In genomic region chr15:97003851-97004524, GRCm38 (mm10) we compare ENCODE assay signal across 9 mouse cellular contexts. TPM values are rescaled to one million over a fixed set of nuclear protein-coding genes. Genes with fewer than 3 reads are reported as not detected.
A peak's percentile ranks its signal among the peaks of the same experiment; 100 is the strongest.
DNase-seq lines count a peak whose midpoint lies in the region; ATAC-seq lines count a peak whose summit lies in the region.
"Had no signal": no experiment of that assay in that cellular context is flagged by ENCODE, and none has a peak within 500 bp of the region (broad histone marks: within the 10 kb centered on the region; RNA-seq: fewer than 3 reads in every experiment).

No protein-coding gene starts in this region.

- H3K27ac ChIP-seq in embryonic facial prominence, embryonic 14.5 days (replicated peaks; ENCODE audit: low read depth, low read length): peak overlapping the region; percentile 45
- H3K27ac ChIP-seq in limb, embryonic 15.5 days: peak overlapping the region; percentile 73
- H3K27ac ChIP-seq: liver, embryonic 15.5 days had no signal

- H3K4me2 ChIP-seq in embryonic facial prominence, embryonic 14.5 days (ENCODE audit: low read depth, low read length): no peak overlapping the region
- H3K4me2 ChIP-seq in limb, embryonic 15.5 days: no peak overlapping the region
- H3K4me2 ChIP-seq: liver, embryonic 15.5 days had no signal

- intact Hi-C loops in heart, postnatal 25 days (cut with DNase I): loop anchor here (5.0 kb wide), 1 partner anchor 98 kb away; no protein-coding TSS in a partner anchor

- peaks cover 35% of the 10 kb centered on the region for H3K4me1 ChIP-seq in embryonic facial prominence, embryonic 14.5 days (ENCODE audit: control insufficient read depth, insufficient read depth, low read length)
- peaks cover 48% of the 10 kb centered on the region for H3K4me1 ChIP-seq in limb, embryonic 15.5 days

- ATAC-seq in embryonic facial prominence, embryonic 14.5 days (ENCODE audit: low read depth): peak; percentile 51; the same call in 1 of the 2 replicates
- 0 out of 2 replicates have a peak, but pooled peaks have one; percentile 32 for ATAC-seq in limb, embryonic 15.5 days (ENCODE audit: insufficient number of reproducible peaks, low FRiP score, low TSS enrichment, low read depth)

- H3K9me3 ChIP-seq in embryonic facial prominence, embryonic 14.5 days (ENCODE audit: control insufficient read depth, low read length): no peaks in the 10 kb centered on the region
- no peaks in the 10 kb centered on the region for H3K9me3 ChIP-seq in limb, embryonic 15.5 days
- H3K9me3 ChIP-seq: liver, embryonic 15.5 days had no signal

- DNase-seq in Muller cell, postnatal 12 days (ENCODE audit: inconsistent ontology term): peak; percentile 11
- DNase-seq in embryonic facial prominence, embryonic 14.5 days (ENCODE audit: low spot score): peak; percentile 90
- peak; percentile 35 for DNase-seq in heart, postnatal 25 days (ENCODE audit: low spot score)
- DNase-seq in spleen, postnatal 36 days (ENCODE audit: low spot score in 2 of 2): no peak
- DNase-seq in spleen, postnatal 4 days (ENCODE audit: low spot score in 2 of 2): no peak
- DNase-seq in right cerebral cortex, postnatal 25 days: no peak
- no peak for DNase-seq in thymus, postnatal 4 days

- H3K27me3 ChIP-seq in embryonic facial prominence, embryonic 14.5 days (replicated peaks; ENCODE audit: control insufficient read depth, insufficient read depth, low read length): no peaks in the 10 kb centered on the region
- H3K27me3 ChIP-seq in limb, embryonic 15.5 days: no peaks in the 10 kb centered on the region
- H3K27me3 ChIP-seq: liver, embryonic 15.5 days had no signal

- H3K9ac ChIP-seq in embryonic facial prominence, embryonic 14.5 days (ENCODE audit: low read depth, low read length): no peak overlapping the region
- H3K9ac ChIP-seq in limb, embryonic 15.5 days: no peak overlapping the region
- H3K9ac ChIP-seq: liver, embryonic 15.5 days had no signal

- H3K4me3 ChIP-seq in embryonic facial prominence, embryonic 14.5 days (ENCODE audit: low read depth, low read length): no peak overlapping the region
- no peak overlapping the region for H3K4me3 ChIP-seq in limb, embryonic 15.5 days
- H3K4me3 ChIP-seq: liver, embryonic 15.5 days had no signal

- WGBS in embryonic facial prominence, embryonic 14.5 days: 43% methylated on average over 10 of the region's 10 CpGs
- WGBS in limb, embryonic 15.5 days: 35% methylated on average over 10 of the region's 10 CpGs

- 0 out of 2 replicates have a peak, but pooled peaks cover 6% of the 10 kb centered on the region for H3K36me3 ChIP-seq in embryonic facial prominence, embryonic 14.5 days (ENCODE audit: control insufficient read depth, insufficient read depth, low read length)
- H3K36me3 ChIP-seq in limb, embryonic 15.5 days: peaks cover 10% of the 10 kb centered on the region

RNA-seq across cellular contexts. Expression of gene Slc38a4, which starts 51.8 kb away (rescaled TPM):
- 89.0 and 93.5 TPM in 2 replicates for polyA plus RNA-seq in embryonic facial prominence, embryonic 14.5 days (2014; fragmentation: Nextera tagmentation; extraction: Ambion mirVana)
- 10 to 100 TPM; 10.6 to 17.1 TPM for total RNA-seq in heart, postnatal 25 days (2021)
- polyA plus RNA-seq in limb, embryonic 15.5 days (2015; fragmentation: Nextera tagmentation; extraction: Ambion mirVana): 116 and 120 TPM in 2 replicates

Comparison
In these comparisons a context has a peak if more than half of its experiments do, and no peak if none do; other contexts are left out.
1. DNase-seq: peak in Muller cell, postnatal 12 days (single experiment), embryonic facial prominence, embryonic 14.5 days (single experiment) and heart, postnatal 25 days (single experiment); none in spleen, postnatal 36 days (0 of 2), spleen, postnatal 4 days (0 of 2), right cerebral cortex, postnatal 25 days (single experiment) and thymus, postnatal 4 days (single experiment).